Mouse (Mus musculus): Measurements from ENCODE around the gene Smim5. TPM values are rescaled to one million over a fixed set of nuclear protein-coding genes. Genes with fewer than 3 reads are reported as not detected.

The Smim5 gene
- polyA plus RNA-seq, 1 experiment from 2014 or later = 3.9 TPM

DNA sequence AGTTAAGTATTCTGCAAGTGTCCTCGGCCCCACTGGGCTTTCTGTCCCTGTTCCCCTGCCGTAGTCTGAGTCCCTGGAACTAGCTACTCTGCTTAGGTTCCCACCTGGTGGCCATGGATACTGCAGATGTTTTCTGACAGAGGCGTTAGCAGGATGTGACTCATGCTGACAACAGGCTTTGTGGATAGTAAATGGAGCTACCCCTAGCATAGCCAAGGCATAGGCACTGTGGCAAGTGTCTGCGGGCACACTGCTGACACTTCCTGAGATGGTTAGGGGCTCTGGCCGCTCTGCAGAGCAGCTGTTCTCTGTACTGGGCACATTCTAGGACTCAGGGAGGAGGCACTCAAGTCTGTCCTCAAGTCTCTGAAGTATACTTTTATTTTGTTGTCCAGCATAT, 54.9 kb downstream of the Smim5 start:
- Histone ChIP-seq H3K36me3 (ENCODE audit: control insufficient read depth, insufficient read depth, low read length) (no peaks in the 10 kb centered on the region; the same call in none of the 2 replicates), H3K27ac (ENCODE audit: low read depth, low read length) (no peak overlapping the region; the same call in 1 of the 2 replicates), H3K4me3 (ENCODE audit: low read length) (no peak overlapping the region), H3K4me1 (ENCODE audit: control insufficient read depth, insufficient read depth, low read depth, low read length) (peaks cover 5% of the 10 kb centered on the region; the same call in 1 of the 2 replicates), H3K9ac (ENCODE audit: low read depth, low read length) (no peak overlapping the region), H3K27me3 (replicated peaks; ENCODE audit: control insufficient read depth, insufficient read depth, low read length) (no peaks in the 10 kb centered on the region), H3K9me3 (ENCODE audit: control insufficient read depth, low read length) (no peaks in the 10 kb centered on the region), H3K4me2 (ENCODE audit: low read length) (no peak overlapping the region)
- 66% methylated on average over 5 of the region's 5 CpGs for WGBS
- no peak for ATAC-seq

DNA sequence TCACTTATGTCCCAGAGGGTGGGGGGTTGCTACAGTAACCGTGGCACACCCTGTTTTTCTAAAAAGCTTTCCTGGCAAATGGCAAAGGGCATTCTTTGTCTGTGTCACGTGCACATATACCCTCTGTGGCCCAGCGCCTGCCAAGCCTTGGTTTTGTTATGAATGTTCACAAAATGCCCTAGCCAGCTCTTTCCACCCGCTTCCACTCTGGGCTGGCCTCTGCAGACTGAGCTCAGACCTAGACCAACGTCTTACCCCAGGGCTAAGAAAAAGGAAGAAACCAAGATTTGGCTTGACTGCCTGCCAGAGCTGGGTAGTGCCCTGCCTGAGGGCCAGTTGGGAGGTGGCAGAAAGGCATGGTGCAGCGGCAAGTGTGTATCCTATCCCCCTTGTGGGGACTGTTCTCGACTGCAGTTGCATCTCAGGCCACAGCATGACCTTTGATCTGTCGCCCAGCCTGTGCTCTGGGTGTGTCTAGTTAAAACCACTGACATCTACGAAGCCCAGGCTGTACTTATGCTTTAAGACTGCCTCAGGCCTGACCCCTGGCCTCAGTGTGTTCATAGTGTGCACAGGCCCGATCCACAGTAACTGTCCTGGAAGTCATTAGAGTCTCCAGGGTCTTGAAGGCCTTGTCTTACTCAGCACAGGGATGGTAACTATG, 55.6 kb downstream of the Smim5 start:
- WGBS = 41% methylated on average over 10 of the region's 10 CpGs

More for the DNA sequence above, 55.6 kb downstream of the Smim5 start:
- Histone ChIP-seq H3K27me3 (replicated peaks; ENCODE audit: control insufficient read depth, insufficient read depth, low read length) (no peaks in the 10 kb centered on the region), H3K4me2 (ENCODE audit: low read length) (no peak overlapping the region), H3K4me1 (ENCODE audit: control insufficient read depth, insufficient read depth, low read depth, low read length) (peaks cover 5% of the 10 kb centered on the region; the same call in 1 of the 2 replicates), H3K9ac (ENCODE audit: low read depth, low read length) (no peak overlapping the region), H3K27ac (ENCODE audit: low read depth, low read length) (peak overlapping the region; percentile 61), H3K36me3 (ENCODE audit: control insufficient read depth, insufficient read depth, low read length) (no peaks in the 10 kb centered on the region; the same call in none of the 2 replicates), H3K4me3 (ENCODE audit: low read length) (no peak overlapping the region), H3K9me3 (ENCODE audit: control insufficient read depth, low read length) (no peaks in the 10 kb centered on the region)
- ATAC-seq = peak; percentile 5; the same call in 1 of the 2 replicates

Other genes starting within 250 kb of the Smim5 start
- gene Grb2, start 191.4 kb upstream of the Smim5 start, polyA plus RNA-seq (2015; fragmentation: Nextera tagmentation; extraction: Ambion mirVana) = 183 and 193 TPM in 2 replicates
- 22.0 and 29.0 TPM in 2 replicates for gene Tmem94, start 134.5 kb upstream of the Smim5 start, polyA plus RNA-seq (2015; fragmentation: Nextera tagmentation; extraction: Ambion mirVana)
- gene Caskin2, start 86.3 kb upstream of the Smim5 start, polyA plus RNA-seq (2015; fragmentation: Nextera tagmentation; extraction: Ambion mirVana) = 9.0 and 12.6 TPM in 2 replicates
- 18.7 and 23.3 TPM in 2 replicates for gene Tsen54, start 85.2 kb upstream of the Smim5 start, polyA plus RNA-seq (2015; fragmentation: Nextera tagmentation; extraction: Ambion mirVana)
- 1.3 and 2.1 TPM in 2 replicates for gene Llgl2, start 75.9 kb upstream of the Smim5 start, polyA plus RNA-seq (2015; fragmentation: Nextera tagmentation; extraction: Ambion mirVana)
- gene Myo15b, start 41.6 kb upstream of the Smim5 start, polyA plus RNA-seq (2015; fragmentation: Nextera tagmentation; extraction: Ambion mirVana) = 0.16 and 0.31 TPM in 2 replicates
- gene Smim6, start 12.1 kb downstream of the Smim5 start, polyA plus RNA-seq (2015; fragmentation: Nextera tagmentation; extraction: Ambion mirVana) = 0.49 and 0.58 TPM in 2 replicates
- 38.4 and 45.3 TPM in 2 replicates for gene Sap30bp, start 33.3 kb downstream of the Smim5 start, polyA plus RNA-seq (2015; fragmentation: Nextera tagmentation; extraction: Ambion mirVana)
- gene Recql5, start 33.5 kb downstream of the Smim5 start, polyA plus RNA-seq (2015; fragmentation: Nextera tagmentation; extraction: Ambion mirVana) = 20.2 and 21.3 TPM in 2 replicates
- 1.8 and 2.1 TPM in 2 replicates for gene Itgb4, start 74.7 kb downstream of the Smim5 start, polyA plus RNA-seq (2015; fragmentation: Nextera tagmentation; extraction: Ambion mirVana)
- gene Galk1, start 112.8 kb downstream of the Smim5 start, polyA plus RNA-seq (2015; fragmentation: Nextera tagmentation; extraction: Ambion mirVana) = 76.0 and 76.2 TPM in 2 replicates
- 1,585 and 1,603 TPM in 2 replicates for gene H3f3b, start 128.0 kb downstream of the Smim5 start, polyA plus RNA-seq (2015; fragmentation: Nextera tagmentation; extraction: Ambion mirVana)
- gene Unk, start 130.4 kb downstream of the Smim5 start, polyA plus RNA-seq (2015; fragmentation: Nextera tagmentation; extraction: Ambion mirVana) = 30.1 and 37.6 TPM in 2 replicates
- gene Unc13d, start 178.0 kb downstream of the Smim5 start, polyA plus RNA-seq (2015; fragmentation: Nextera tagmentation; extraction: Ambion mirVana) = 0.69 and 0.80 TPM in 2 replicates
- 183 and 225 TPM in 2 replicates for gene Wbp2, start 187.0 kb downstream of the Smim5 start, polyA plus RNA-seq (2015; fragmentation: Nextera tagmentation; extraction: Ambion mirVana)
- 13.5 and 14.5 TPM in 2 replicates for gene Trim47, start 227.2 kb downstream of the Smim5 start, polyA plus RNA-seq (2015; fragmentation: Nextera tagmentation; extraction: Ambion mirVana)
- gene Trim65, start 231.2 kb downstream of the Smim5 start, polyA plus RNA-seq (2015; fragmentation: Nextera tagmentation; extraction: Ambion mirVana) = 3.0 and 4.2 TPM in 2 replicates
- gene Mrpl38, start 238.9 kb downstream of the Smim5 start, polyA plus RNA-seq (2015; fragmentation: Nextera tagmentation; extraction: Ambion mirVana) = 84.0 and 86.8 TPM in 2 replicates

All from hindbrain, embryonic 16.5 days (tissue).